In the genomic region with DNA sequence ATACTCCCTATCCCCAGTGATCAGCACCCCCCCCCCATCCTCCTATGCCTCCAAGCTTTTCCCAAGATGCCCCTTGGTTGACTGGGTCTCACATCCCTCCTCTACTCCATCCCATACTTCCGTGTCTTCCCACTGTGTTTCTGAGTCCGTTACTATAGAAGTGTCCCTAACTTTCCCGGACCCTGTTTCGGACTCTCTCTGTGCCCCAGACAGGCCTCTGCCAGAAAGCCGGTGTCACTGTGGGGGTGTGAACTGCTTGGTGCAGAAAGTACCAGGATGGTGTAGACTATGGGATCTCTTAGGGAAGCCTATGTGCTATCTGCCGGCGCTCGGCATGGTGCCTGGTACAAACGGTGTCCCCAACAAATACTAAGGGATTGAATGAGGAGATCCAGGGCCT, we compare ENCODE assay signal across 21 mouse cellular contexts. TPM values are rescaled to one million over a fixed set of nuclear protein-coding genes. Genes with fewer than 3 reads are reported as not detected.
DNase-seq lines count a peak whose midpoint lies in the region; ATAC-seq lines count a peak whose summit lies in the region.
"Had no signal": no experiment of that assay in that cellular context is flagged by ENCODE, and none has a peak within 500 bp of the region (broad histone marks: within the 10 kb centered on the region; RNA-seq: fewer than 3 reads in every experiment).

No protein-coding gene starts in this region.

- 90% methylated on average over 9 of the region's 9 CpGs for WGBS in midbrain, embryonic 11.5 days
- WGBS in midbrain, embryonic 10.5 days = 88% methylated on average over 9 of the region's 9 CpGs
- WGBS in neural tube, embryonic 11.5 days = 89% methylated on average over 9 of the region's 9 CpGs
- 91% methylated on average over 9 of the region's 9 CpGs for WGBS in neural tube, embryonic 15.5 days

- no peak overlapping the region for H3K9ac ChIP-seq in midbrain, embryonic 11.5 days (ENCODE audit: low read length)
- H3K9ac ChIP-seq in neural tube, embryonic 11.5 days (ENCODE audit: low read length) = no peak overlapping the region
- no peak overlapping the region for H3K9ac ChIP-seq in neural tube, embryonic 15.5 days (replicated peaks)

- H3K4me2 ChIP-seq in midbrain, embryonic 11.5 days = no peak overlapping the region
- H3K4me2 ChIP-seq in neural tube, embryonic 11.5 days (ENCODE audit: low read depth) = no peak overlapping the region
- H3K4me2 ChIP-seq in neural tube, embryonic 15.5 days = no peak overlapping the region

- peaks cover 13% of the 10 kb centered on the region for H3K4me1 ChIP-seq in midbrain, embryonic 11.5 days (ENCODE audit: control insufficient read depth, insufficient read depth, low read length)
- peaks cover 51% of the 10 kb centered on the region for H3K4me1 ChIP-seq in midbrain, embryonic 10.5 days
- H3K4me1 ChIP-seq in neural tube, embryonic 11.5 days (ENCODE audit: control insufficient read depth, insufficient read depth, low read length) = peaks cover 3% of the 10 kb centered on the region; the same call in 1 of the 2 replicates
- H3K4me1 ChIP-seq in neural tube, embryonic 15.5 days = peaks cover 29% of the 10 kb centered on the region

- no peak overlapping the region for H3K4me3 ChIP-seq in midbrain, embryonic 11.5 days (ENCODE audit: low read depth, low read length)
- H3K4me3 ChIP-seq in midbrain, embryonic 10.5 days = no peak overlapping the region
- no peak overlapping the region for H3K4me3 ChIP-seq in neural tube, embryonic 11.5 days (ENCODE audit: low read depth, low read length)
- no peak overlapping the region for H3K4me3 ChIP-seq in neural tube, embryonic 15.5 days (replicated peaks)

- intact Hi-C loops in heart, postnatal 14 days (cut with DNase I) = loop anchor here (10.0 kb wide), 1 partner anchor 562 kb away; no protein-coding TSS in a partner anchor

- H3K27me3 ChIP-seq in midbrain, embryonic 11.5 days (ENCODE audit: control insufficient read depth, insufficient read depth, low read length) = 0 out of 2 replicates have a peak, but pooled peaks cover 3% of the 10 kb centered on the region
- peaks cover 40% of the 10 kb centered on the region for H3K27me3 ChIP-seq in midbrain, embryonic 10.5 days (ENCODE audit: low read depth, poor library complexity, severe bottlenecking)
- H3K27me3 ChIP-seq in neural tube, embryonic 11.5 days (ENCODE audit: control insufficient read depth, insufficient read depth, low read length) = no peaks in the 10 kb centered on the region
- H3K27me3 ChIP-seq in neural tube, embryonic 15.5 days (replicated peaks) = no peaks in the 10 kb centered on the region
- H3K27me3 ChIP-seq: CH12.LX, Patski had no signal

- DNase-seq in heart, adult 11 months = peak; percentile 90
- DNase-seq in heart, postnatal 14 days = no peak
- DNase-seq in midbrain, embryonic 11.5 days (ENCODE audit: low spot score, missing footprints) = peak; percentile 54
- DNase-seq in midbrain, embryonic 10.5 days (ENCODE audit: low spot score) = no peak
- DNase-seq in neural tube, embryonic 11.5 days (ENCODE audit: low spot score) = peak; percentile 7
- DNase-seq: adrenal gland, adult 2 months; adrenal gland, adult 8-10 months; adrenal gland, postnatal 10 days; adrenal gland, postnatal 14 days; adrenal gland, postnatal 25 days; adrenal gland, postnatal 36 days; B cell, adult 2 months; cerebellum, adult 11 months; cerebellum, adult 11-12 months; cerebellum, adult 18-20 months had no signal

- no peaks in the 10 kb centered on the region for H3K36me3 ChIP-seq in midbrain, embryonic 11.5 days (ENCODE audit: control insufficient read depth, insufficient read depth, low read length)
- H3K36me3 ChIP-seq in midbrain, embryonic 10.5 days = no peaks in the 10 kb centered on the region
- H3K36me3 ChIP-seq in neural tube, embryonic 11.5 days (ENCODE audit: control insufficient read depth, insufficient read depth, low read length) = no peaks in the 10 kb centered on the region
- H3K36me3 ChIP-seq in neural tube, embryonic 15.5 days = no peaks in the 10 kb centered on the region
- H3K36me3 ChIP-seq: G1E had no signal

- ATAC-seq in midbrain, embryonic 11.5 days (ENCODE audit: low FRiP score) = no peak
- no peak for ATAC-seq in neural tube, embryonic 11.5 days (ENCODE audit: insufficient read depth, low FRiP score, low TSS enrichment)
- no peak for ATAC-seq in neural tube, embryonic 15.5 days (ENCODE audit: low FRiP score)
- ATAC-seq: activated CD4-positive, CD25-positive, alpha-beta regulatory T cell, adult 4 months; CD4-positive, CD25-positive, alpha-beta regulatory T cell, adult 4 months; Patski had no signal

- no peaks in the 10 kb centered on the region for H3K9me3 ChIP-seq in midbrain, embryonic 11.5 days (ENCODE audit: control insufficient read depth, low read length)
- no peaks in the 10 kb centered on the region for H3K9me3 ChIP-seq in midbrain, embryonic 10.5 days (replicated peaks)
- no peaks in the 10 kb centered on the region for H3K9me3 ChIP-seq in neural tube, embryonic 11.5 days (ENCODE audit: control insufficient read depth, low read length)
- H3K9me3 ChIP-seq in neural tube, embryonic 15.5 days (replicated peaks) = no peaks in the 10 kb centered on the region
- H3K9me3 ChIP-seq: G1E had no signal

- H3K27ac ChIP-seq in midbrain, embryonic 11.5 days (ENCODE audit: low read depth, low read length) = no peak overlapping the region
- no peak overlapping the region for H3K27ac ChIP-seq in midbrain, embryonic 10.5 days (replicated peaks)
- no peak overlapping the region for H3K27ac ChIP-seq in neural tube, embryonic 11.5 days (ENCODE audit: low read depth, low read length)
- H3K27ac ChIP-seq in neural tube, embryonic 15.5 days (replicated peaks) = no peak overlapping the region

RNA-seq across cellular contexts. Expression of a gene that starts 36.4 kb away (rescaled TPM):
- 1 to 10 TPM; 6.9 to 8.5 TPM for total RNA-seq in heart, postnatal 14 days (2021)
- polyA plus RNA-seq in midbrain, embryonic 11.5 days (2014; fragmentation: Nextera tagmentation; extraction: Ambion mirVana) = 128 and 137 TPM in 2 replicates
- polyA plus RNA-seq in midbrain, embryonic 10.5 days (2016; fragmentation: Nextera tagmentation; extraction: Ambion mirVana) = 81.7 and 116 TPM in 2 replicates
- 107 and 115 TPM in 2 replicates for polyA plus RNA-seq in neural tube, embryonic 11.5 days (2014; fragmentation: Nextera tagmentation; extraction: Ambion mirVana)
- polyA plus RNA-seq in neural tube, embryonic 15.5 days (2015; fragmentation: Nextera tagmentation; extraction: Ambion mirVana) = 108 and 137 TPM in 2 replicates
- polyA plus RNA-seq: G1E had no signal

Comparison
In these comparisons a context has a peak if more than half of its experiments do, and no peak if none do; other contexts are left out.
1. DNase-seq: peak in heart, adult 11 months (single experiment), midbrain, embryonic 11.5 days (single experiment) and neural tube, embryonic 11.5 days (single experiment); none in heart, postnatal 14 days (0 of 2) and midbrain, embryonic 10.5 days (single experiment).